Mouse (Mus musculus) midbrain, embryonic 13.5 days (tissue): ENCODE data around the gene Treh. TPM values are rescaled to one million over a fixed set of nuclear protein-coding genes. Genes with fewer than 3 reads are reported as not detected.

Experiments
- ATAC-seq: fragments of 200-750 bp; cut with Nextera tagmentation; 2 replicates; pipeline ENCODE4 v1.8.0; 2017; ENCODE audit warnings: mild to moderate bottlenecking, moderate TSS enrichment, moderate library complexity
- H3K27ac ChIP-seq: fragments of 300-500 bp; sonication (generic); 2 replicates; pipeline ENCODE4 v1.5.1; 2015; ENCODE audit warnings: inconsistent platforms, mild to moderate bottlenecking, moderate library complexity
- H3K27me3 ChIP-seq: fragments of 300-500 bp; sonication (generic); 2 replicates; pipeline ENCODE4 v1.6.1; 2015; ENCODE audit warnings: mild to moderate bottlenecking, inconsistent platforms
- H3K36me3 ChIP-seq: fragments of 300-500 bp; sonication (generic); 2 replicates; pipeline ENCODE4 v1.6.1; 2015; ENCODE audit warnings: mild to moderate bottlenecking, inconsistent platforms
- H3K4me1 ChIP-seq: fragments of 300-500 bp; sonication (generic); replicated peaks from 2 replicates; pipeline ENCODE4 v1.6.1; 2015; ENCODE audit warnings: inconsistent platforms
- H3K4me2 ChIP-seq: fragments of 300-500 bp; sonication (generic); replicated peaks from 2 replicates; pipeline ENCODE4 v1.6.1; 2015; ENCODE audit warnings: moderate library complexity, mild to moderate bottlenecking, inconsistent platforms
- H3K4me3 ChIP-seq: fragments of 300-500 bp; sonication (generic); replicated peaks from 2 replicates; pipeline ENCODE4 v1.5.1; 2015; ENCODE audit warnings: mild to moderate bottlenecking, inconsistent platforms
- H3K9ac ChIP-seq: fragments of 300-500 bp; sonication (generic); replicated peaks from 2 replicates; pipeline ENCODE4 v1.6.1; 2015; ENCODE audit warnings: mild to moderate bottlenecking, inconsistent platforms
- H3K9me3 ChIP-seq: fragments of 300-500 bp; sonication (generic); 2 replicates; pipeline ENCODE4 v1.6.1; 2016; ENCODE audit warnings: mild to moderate bottlenecking, inconsistent platforms
- WGBS: fragments of 180-500 bp; shearing (Covaris S2); methylation state at CpG from one replicate; pipeline ENCODE4 v1.1.7; 2015; 5-methylcytosine and 5-hydroxymethylcytosine counted together
- polyA plus RNA-seq: library from polyadenylated mRNA; unstranded; fragments of >200 nt; fragmentation: Nextera tagmentation; extraction: Ambion mirVana; gene quantifications from 2 replicates; pipeline ENCODE4 v1.2.1, GENCODE M21; 2015

Gene Treh
- polyA plus RNA-seq, 1 experiment from 2014 or later: not detected

- 0 out of 2 replicates have a peak overlapping the region, but pooled peaks have one; percentile 86 for H3K4me3 ChIP-seq
These were observed 46.1 kb downstream of the Treh start for GRCm38 (mm10) chr9:44718937-44719631.

GRCm38 (mm10) chr9:44719632-44720357 lies 46.8 kb downstream of the Treh start:
- peak overlapping the region; percentile 86 for H3K4me3 ChIP-seq
- peaks cover 69% of the 10 kb centered on the region for H3K4me1 ChIP-seq
- peak overlapping the region; percentile 86 for H3K27ac ChIP-seq

More at GRCm38 (mm10) chr9:44718937-44719631, 46.1 kb downstream of the Treh start:
- no peaks in the 10 kb centered on the region for H3K9me3 ChIP-seq
- H3K4me1 ChIP-seq: peaks cover 62% of the 10 kb centered on the region
- no peaks in the 10 kb centered on the region for H3K27me3 ChIP-seq
- H3K9ac ChIP-seq: 0 out of 2 replicates have a peak overlapping the region, but pooled peaks have one; percentile 93
- WGBS: 90% methylated on average over 12 of the region's 12 CpGs
- H3K36me3 ChIP-seq: peaks cover 43% of the 10 kb centered on the region
- peak overlapping the region; percentile 35; the same call in 1 of the 2 replicates for H3K27ac ChIP-seq
- peak overlapping the region; percentile 92 for H3K4me2 ChIP-seq
- ATAC-seq: no peak

GRCm38 (mm10) chr9:44720358-44721153 lies 47.5 kb downstream of the Treh start:
- H3K4me3 ChIP-seq: peak overlapping the region; percentile 86
- H3K4me2 ChIP-seq: peak overlapping the region; percentile 92
- peak; percentile 40 for ATAC-seq
- no peaks in the 10 kb centered on the region for H3K27me3 ChIP-seq
- WGBS: 15% methylated on average over 9 of the region's 9 CpGs
- H3K4me1 ChIP-seq: peaks cover 76% of the 10 kb centered on the region
- H3K9ac ChIP-seq: peak overlapping the region; percentile 93
- no peaks in the 10 kb centered on the region for H3K9me3 ChIP-seq
- peak overlapping the region; percentile 86 for H3K27ac ChIP-seq
- peaks cover 28% of the 10 kb centered on the region for H3K36me3 ChIP-seq

More at GRCm38 (mm10) chr9:44719632-44720357, 46.8 kb downstream of the Treh start:
- peak; percentile 21; the same call in 1 of the 2 replicates for ATAC-seq
- H3K27me3 ChIP-seq: no peaks in the 10 kb centered on the region
- 73% methylated on average over 8 of the region's 8 CpGs for WGBS
- H3K9ac ChIP-seq: peak overlapping the region; percentile 93
- H3K9me3 ChIP-seq: no peaks in the 10 kb centered on the region
- H3K36me3 ChIP-seq: peaks cover 36% of the 10 kb centered on the region
- H3K4me2 ChIP-seq: peak overlapping the region; percentile 92

- no peaks in the 10 kb centered on the region for H3K9me3 ChIP-seq
- WGBS: 2% methylated on average over 39 of the region's 40 CpGs
- peak overlapping the region; percentile 93 for H3K9ac ChIP-seq
- ATAC-seq: peak; percentile 88
- peak overlapping the region; percentile 86 for H3K4me3 ChIP-seq
- H3K36me3 ChIP-seq: peaks cover 20% of the 10 kb centered on the region
- peaks cover 84% of the 10 kb centered on the region for H3K4me1 ChIP-seq
- H3K27me3 ChIP-seq: no peaks in the 10 kb centered on the region
- peak overlapping the region; percentile 86 for H3K27ac ChIP-seq
- peak overlapping the region; percentile 92 for H3K4me2 ChIP-seq
These were observed 48.3 kb downstream of the Treh start for GRCm38 (mm10) chr9:44721154-44721876.

GRCm38 (mm10) chr9:44721877-44722186 lies 48.8 kb downstream of the Treh start:
- H3K4me3 ChIP-seq: peak overlapping the region; percentile 86
- H3K27me3 ChIP-seq: no peaks in the 10 kb centered on the region
- WGBS: 84% methylated on average over 3 of the region's 3 CpGs
- H3K27ac ChIP-seq: peak overlapping the region; percentile 86
- H3K4me2 ChIP-seq: peak overlapping the region; percentile 92
- H3K36me3 ChIP-seq: peaks cover 15% of the 10 kb centered on the region
- H3K4me1 ChIP-seq: peaks cover 89% of the 10 kb centered on the region
- H3K9me3 ChIP-seq: no peaks in the 10 kb centered on the region
- H3K9ac ChIP-seq: peak overlapping the region; percentile 93; the same call in 1 of the 2 replicates
- no peak; the same call in 1 of the 2 replicates for ATAC-seq

- Histone ChIP-seq H3K27ac (peak overlapping the region; percentile 86), H3K4me1 (peaks cover 93% of the 10 kb centered on the region), H3K4me3 (no peak overlapping the region), H3K27me3 (no peaks in the 10 kb centered on the region), H3K9me3 (no peaks in the 10 kb centered on the region), H3K4me2 (no peak overlapping the region), H3K9ac (no peak overlapping the region), H3K36me3 (peaks cover 8% of the 10 kb centered on the region)
- no peak for ATAC-seq
- WGBS: 58% methylated on average over 7 of the region's 7 CpGs
These were observed 49.5 kb downstream of the Treh start for GRCm38 (mm10) chr9:44722575-44722974.

- H3K4me1 ChIP-seq: peaks cover 89% of the 10 kb centered on the region
- no peak overlapping the region for H3K4me2 ChIP-seq
- peak overlapping the region; percentile 86 for H3K27ac ChIP-seq
- 62% methylated on average over 7 of the region's 7 CpGs for WGBS
- H3K27me3 ChIP-seq: no peaks in the 10 kb centered on the region
- H3K9me3 ChIP-seq: no peaks in the 10 kb centered on the region
- no peak overlapping the region for H3K4me3 ChIP-seq
- H3K36me3 ChIP-seq: peaks cover 4% of the 10 kb centered on the region; the same call in 1 of the 2 replicates
- no peak overlapping the region for H3K9ac ChIP-seq
- no peak for ATAC-seq
These were observed 50.0 kb downstream of the Treh start for GRCm38 (mm10) chr9:44723008-44723407.

- WGBS: 75% methylated on average over 11 of the region's 11 CpGs
- Histone ChIP-seq H3K9me3 (no peaks in the 10 kb centered on the region), H3K4me3 (no peak overlapping the region), H3K4me1 (peaks cover 83% of the 10 kb centered on the region), H3K9ac (no peak overlapping the region), H3K27me3 (no peaks in the 10 kb centered on the region), H3K4me2 (no peak overlapping the region), H3K36me3 (no peaks in the 10 kb centered on the region), H3K27ac (peak overlapping the region; percentile 86)
- no peak for ATAC-seq
These were observed 50.5 kb downstream of the Treh start for GRCm38 (mm10) chr9:44723521-44724041.

GRCm38 (mm10) chr9:44724223-44724622 lies 51.2 kb downstream of the Treh start:
- no peaks in the 10 kb centered on the region for H3K9me3 ChIP-seq
- H3K4me1 ChIP-seq: peaks cover 77% of the 10 kb centered on the region
- no peak overlapping the region for H3K9ac ChIP-seq
- H3K27ac ChIP-seq: 0 out of 2 replicates have a peak overlapping the region, but pooled peaks have one; percentile 45
- H3K4me3 ChIP-seq: no peak overlapping the region
- H3K4me2 ChIP-seq: no peak overlapping the region
- 29% methylated on average over 6 of the region's 6 CpGs for WGBS
- no peak for ATAC-seq
- H3K27me3 ChIP-seq: no peaks in the 10 kb centered on the region
- H3K36me3 ChIP-seq: no peaks in the 10 kb centered on the region

GRCm38 (mm10) chr9:44724665-44725064 lies 51.6 kb downstream of the Treh start:
- ATAC-seq: no peak
- H3K4me3 ChIP-seq: no peak overlapping the region
- no peaks in the 10 kb centered on the region for H3K36me3 ChIP-seq
- 48% methylated on average over 2 of the region's 2 CpGs for WGBS
- H3K9ac ChIP-seq: peak overlapping the region; percentile 36; the same call in 1 of the 2 replicates
- no peaks in the 10 kb centered on the region for H3K9me3 ChIP-seq
- H3K27ac ChIP-seq: peak overlapping the region; percentile 64
- H3K4me2 ChIP-seq: no peak overlapping the region
- no peaks in the 10 kb centered on the region for H3K27me3 ChIP-seq
- H3K4me1 ChIP-seq: peaks cover 72% of the 10 kb centered on the region
